Mouse (Mus musculus) heart, adult 2 months (tissue): ENCODE results near the gene Oaf.

ENCODE experiments used
- CTCF ChIP-seq: fragments of 200-600 bp; IDR thresholded peaks from 2 replicates; pipeline ENCODE4 v1.8.1; 2022; ENCODE audit warnings: antibody characterized with exemption, mild to moderate bottlenecking, moderate library complexity
- EP300 ChIP-seq: fragments of 200-500 bp; IDR thresholded peaks from 2 replicates; pipeline ENCODE4 v1.6.1; 2011; ENCODE audit warnings: low read depth, low read length, control low read depth; ENCODE audit not compliant: insufficient read depth

- no peak for TF ChIP-seq CTCF
- no peak for TF ChIP-seq EP300
Measured at GRCm38 (mm10) chr9:43222429-43222715, 17.3 kb downstream of the Oaf start.
